Mouse (Mus musculus): ENCODE data around the gene Pnrc1.
"Not testable (repeated sequence)": the region's sequence is repeated elsewhere in the genome, so short reads cannot be mapped to it uniquely, and the experiment has no call there.

The Pnrc1 gene

DNA sequence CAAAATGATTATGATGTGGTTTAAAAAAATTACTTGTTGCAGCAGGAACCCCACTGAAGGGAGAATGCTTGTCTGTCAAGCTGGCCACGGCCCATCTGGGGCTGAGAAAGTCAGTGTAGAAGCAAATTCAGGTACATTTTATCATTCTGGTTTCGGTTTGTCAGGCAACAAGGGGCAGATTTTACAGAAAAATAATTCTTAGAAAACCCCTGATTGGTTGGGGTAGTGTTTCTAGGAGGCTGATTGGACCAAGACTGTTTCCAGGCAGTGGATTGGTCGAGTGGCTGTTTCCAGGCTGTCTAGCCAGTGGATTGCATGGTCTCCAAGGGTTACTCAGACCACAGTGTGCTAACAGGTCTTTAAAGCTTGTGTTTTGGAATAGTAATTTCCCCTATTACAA is at the start of gene Pnrc1:
Gene Pnrc1 (minus strand): TSS at position 162 of the 400 bp plus-strand sequence.
- no peak for DNase-seq (ENCODE audit: low spot score)

DNA sequence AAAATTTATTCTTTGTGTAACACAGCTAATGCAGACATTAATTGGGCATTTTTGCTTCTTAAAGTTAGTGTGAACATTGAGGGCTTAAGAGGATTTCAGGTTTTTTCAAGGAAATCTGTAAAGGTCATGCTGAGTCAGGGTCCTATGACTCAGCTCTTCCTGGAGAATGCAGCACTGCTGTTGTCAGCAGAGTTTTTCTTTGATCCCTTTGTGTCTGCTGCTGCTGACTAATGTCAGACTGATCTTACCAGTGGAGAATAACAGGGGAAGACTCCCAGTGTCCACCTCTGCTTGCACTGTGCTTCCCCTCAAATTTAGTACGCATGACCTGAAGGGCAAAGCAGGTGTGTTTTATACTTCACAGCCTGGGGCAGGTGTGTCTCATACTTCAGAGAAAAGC is 48.0 kb upstream of the Pnrc1 start:
- DNase-seq (ENCODE audit: low spot score), result no peak

DNA sequence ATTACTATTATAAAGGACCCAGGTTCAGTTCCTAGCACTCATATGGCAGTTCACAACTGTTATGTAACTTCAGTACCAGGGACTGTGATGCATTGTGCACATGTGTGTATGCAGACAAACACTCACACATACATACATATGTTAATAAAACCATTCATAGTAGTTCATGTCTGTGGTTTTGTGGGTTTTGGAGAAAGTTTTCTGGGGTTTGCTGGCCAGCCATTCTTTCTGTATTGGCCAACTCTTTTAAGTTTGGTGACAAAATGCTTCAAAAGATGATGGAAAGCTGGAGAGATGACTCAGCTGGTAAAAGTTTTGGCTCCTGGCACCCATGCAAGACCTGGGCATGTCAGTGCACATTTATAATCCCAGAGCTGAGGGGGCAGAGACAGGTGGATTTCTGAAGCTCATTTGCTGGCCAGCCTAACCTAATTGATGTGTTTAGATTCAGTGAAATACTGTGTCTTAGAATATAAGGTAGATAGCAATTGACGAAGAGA is 43.0 kb upstream of the Pnrc1 start:
- no peak for DNase-seq (ENCODE audit: low spot score)

DNA sequence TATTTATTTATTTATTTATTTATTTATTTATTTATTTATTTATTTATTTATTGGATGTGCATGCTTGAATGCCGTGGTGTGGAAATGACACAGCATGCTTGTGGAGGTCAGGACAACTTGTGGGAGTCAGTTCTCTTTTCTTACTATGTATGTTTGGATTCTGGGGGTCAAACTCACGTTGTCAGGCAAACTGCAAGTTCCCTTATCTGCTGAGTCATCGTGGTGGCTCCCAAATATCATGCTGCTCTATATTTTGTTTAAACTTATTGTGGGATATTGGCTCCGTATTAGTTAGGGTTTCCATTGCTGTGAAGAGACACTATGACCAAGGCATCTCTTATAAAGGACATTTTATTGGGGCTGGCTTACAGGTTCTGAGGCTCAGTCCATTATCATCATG is 41.2 kb upstream of the Pnrc1 start:
- no peak for DNase-seq (ENCODE audit: low spot score)

DNA sequence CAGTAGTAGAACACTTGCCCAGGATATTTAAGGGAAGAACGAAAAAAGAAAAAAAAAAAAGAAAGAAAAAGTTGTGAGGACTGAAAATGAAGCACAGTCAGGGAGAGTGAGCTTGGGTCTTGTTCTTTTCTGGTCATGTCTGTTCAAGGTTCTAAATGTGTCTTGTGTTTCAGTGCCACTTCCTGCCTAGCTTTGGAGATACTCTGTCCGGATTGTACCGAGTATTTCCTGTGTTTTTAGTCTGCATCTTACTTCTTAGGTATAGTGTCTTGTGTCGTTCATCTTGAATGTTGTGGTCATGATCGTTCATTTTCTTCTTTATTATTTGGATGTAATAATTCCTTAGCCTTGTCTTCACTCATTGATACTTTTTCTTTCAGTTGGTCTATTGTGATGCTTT is 25.9 kb upstream of the Pnrc1 start:
- no peak for DNase-seq (ENCODE audit: low spot score)

DNA sequence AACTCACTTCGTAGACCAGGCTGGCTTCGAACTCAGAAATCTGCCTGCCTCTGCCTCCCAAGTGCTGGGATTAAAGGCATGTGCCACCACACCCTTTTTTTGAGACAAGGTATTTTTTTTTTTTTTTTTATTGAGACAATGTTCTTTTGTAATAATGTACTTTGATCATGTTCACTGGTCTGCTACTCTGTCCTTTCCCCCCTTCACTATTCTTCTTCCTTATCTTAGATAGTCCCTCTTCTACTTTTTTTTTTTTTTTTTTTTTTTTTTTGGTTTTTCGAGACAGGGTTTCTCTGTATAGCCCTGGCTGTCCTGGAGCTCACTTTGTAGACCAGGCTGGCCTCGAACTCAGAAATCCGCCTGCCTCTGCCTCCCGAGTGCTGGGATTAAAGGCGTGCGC is 24.2 kb upstream of the Pnrc1 start:
- DNase-seq (ENCODE audit: low spot score), result not testable (repeated sequence)

DNA sequence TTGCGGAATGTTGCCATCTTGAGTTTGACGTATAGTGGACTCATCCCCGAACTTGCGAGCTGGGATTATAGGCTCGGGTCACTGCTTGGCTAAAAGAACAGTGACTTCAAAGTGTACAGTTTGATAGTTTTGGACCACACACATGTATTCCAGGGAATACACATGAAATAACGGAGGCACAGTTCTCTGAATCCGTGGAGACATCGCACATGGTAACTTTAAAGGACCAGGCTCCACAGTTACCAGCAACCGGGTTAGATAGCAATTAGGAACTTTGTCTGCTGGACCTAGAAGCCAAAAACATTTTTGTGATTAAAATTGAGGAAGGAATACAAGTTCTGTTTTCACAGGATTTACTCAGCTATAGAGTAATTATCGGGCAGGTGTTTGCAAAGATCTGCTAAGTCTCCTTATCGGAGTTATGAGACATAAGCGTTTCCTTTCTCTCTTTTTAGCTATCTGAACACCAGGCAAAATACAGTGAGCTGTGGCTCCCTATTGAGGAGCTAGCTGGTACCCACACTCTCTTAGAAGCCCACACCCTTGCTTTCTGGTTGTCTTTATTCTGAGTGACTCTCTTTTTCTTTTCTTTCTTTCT is 21.0 kb upstream of the Pnrc1 start:
- no peak for DNase-seq (ENCODE audit: low spot score)

DNA sequence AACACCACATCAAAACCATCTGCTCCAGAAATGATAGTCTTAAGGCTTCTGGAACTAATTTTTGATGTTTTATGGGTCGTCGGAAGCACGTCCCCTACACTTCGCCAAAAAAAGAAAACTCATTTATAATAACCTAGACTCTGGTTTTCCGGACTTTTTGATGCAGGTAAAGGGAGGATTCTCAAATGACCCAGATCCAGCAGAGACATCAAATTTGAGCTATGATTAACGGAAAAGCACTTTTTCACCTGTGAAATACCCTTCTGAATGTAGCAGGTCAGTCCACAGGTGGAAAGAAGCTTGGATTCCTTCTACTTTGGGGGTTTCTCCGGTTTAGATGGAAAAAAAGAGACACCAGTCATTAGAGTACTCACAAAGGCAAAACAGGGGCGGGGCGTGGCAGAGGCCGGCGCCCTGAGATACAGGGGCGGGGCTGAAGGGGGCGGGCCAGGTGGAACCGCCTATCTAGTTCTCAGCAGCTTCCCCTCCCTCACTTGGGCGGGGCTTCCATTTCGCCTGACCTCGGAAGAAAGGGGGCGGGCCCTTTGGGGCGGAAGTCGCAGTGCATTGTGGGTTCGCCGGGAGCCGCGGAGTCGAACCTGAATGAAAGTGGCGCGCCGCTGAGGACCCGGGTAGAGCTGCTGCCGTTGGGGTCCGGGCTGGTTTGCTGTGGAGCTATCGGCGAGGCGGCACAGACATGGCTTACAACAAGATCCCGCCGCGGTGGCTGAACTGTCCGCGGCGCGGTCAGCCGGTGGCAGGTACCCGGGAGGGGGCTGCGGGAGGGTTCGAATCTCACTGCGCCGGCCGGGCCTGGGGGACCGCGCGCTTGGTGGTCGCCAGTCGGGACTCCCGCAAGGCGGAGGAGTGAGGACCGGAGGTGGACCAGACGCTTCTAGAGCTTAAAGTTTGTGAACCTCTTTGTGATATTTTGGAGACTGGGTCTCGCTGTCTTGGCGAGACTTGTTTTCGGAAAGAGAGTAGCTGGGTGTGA is 20.1 kb upstream of the Pnrc1 start, which contains the start of gene Rngtt:
Gene Rngtt (plus strand): TSS at position 548 of the 994 bp plus-strand sequence.
- DNase-seq (ENCODE audit: low spot score), result peak; percentile 96

DNA sequence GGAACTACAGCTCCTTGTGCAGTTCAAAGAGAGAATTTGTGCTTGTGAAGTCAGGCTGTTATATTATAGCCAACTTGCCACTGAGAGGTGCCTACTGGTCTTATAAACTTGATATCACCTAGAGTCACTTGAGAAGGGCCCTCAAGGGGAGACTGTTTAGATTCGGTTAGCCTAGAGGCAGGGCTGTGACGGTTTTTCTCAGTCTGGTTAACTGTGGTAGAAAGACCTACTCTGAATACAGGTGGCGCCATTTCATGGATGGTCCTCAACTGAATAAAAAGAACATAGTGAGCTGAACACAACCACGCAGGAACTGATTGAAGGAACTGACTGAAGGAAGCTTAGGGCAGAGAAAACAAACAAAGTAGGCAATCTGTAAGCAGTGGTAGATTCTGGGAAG is 17.2 kb upstream of the Pnrc1 start:
- DNase-seq (ENCODE audit: low spot score), result no peak

DNA sequence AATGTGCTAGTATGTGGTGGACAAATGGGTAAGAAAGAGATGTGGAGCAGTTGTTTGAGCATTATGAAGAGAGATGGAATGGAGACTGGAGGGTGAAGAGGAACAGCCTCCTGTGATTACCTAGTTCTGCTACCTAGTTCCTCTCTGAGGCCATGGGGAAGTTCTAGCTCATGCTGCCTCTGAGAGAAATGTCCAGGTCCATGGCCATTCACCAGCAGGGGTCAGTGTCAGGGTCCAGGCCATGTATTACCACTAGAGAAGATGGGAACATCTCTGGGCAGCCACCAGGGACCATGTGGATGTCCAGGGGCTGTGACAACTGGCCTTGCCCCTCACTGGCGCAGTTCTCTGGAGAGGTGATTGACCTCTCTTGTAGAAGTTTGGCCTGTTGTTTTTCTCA is 13.1 kb upstream of the Pnrc1 start:
- DNase-seq (ENCODE audit: low spot score), result no peak

DNA sequence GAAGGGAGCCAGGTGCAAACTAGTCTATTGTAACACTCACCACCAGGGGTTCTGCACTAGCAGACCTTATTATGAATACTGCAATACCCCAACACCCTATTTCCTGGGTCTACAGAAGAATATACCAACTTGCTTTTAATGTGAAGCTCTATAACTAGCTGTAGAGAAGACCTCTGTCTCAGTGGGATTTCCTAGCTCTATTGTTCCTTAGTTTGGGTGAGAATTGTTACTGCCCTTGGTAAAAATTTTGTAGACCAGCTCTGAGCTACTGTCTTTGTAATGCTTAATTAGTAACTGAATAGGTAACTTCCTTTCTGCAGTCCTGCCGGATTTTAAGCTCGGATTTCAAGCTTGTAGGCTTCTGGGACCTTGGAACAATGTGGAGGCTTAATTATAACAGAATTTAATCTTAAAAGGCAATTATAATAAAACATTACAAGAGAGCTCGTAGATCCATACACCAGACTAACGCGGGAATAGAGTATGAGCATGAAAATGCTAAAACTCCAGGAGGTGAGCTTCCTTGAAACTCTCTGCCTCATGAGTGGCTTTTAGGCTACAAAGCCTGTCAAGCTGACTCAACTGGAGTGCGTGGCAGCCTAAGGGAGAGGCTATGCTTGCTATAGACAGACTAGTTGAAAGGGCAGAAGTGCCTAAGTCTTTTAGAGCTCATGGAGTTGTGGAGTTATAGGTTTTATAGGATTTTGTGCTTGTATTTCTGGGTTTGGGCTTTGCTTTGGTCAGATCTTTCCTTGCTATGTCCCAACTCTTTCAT is 11.1 kb upstream of the Pnrc1 start:
- not testable (repeated sequence) for DNase-seq (ENCODE audit: low spot score)

DNA sequence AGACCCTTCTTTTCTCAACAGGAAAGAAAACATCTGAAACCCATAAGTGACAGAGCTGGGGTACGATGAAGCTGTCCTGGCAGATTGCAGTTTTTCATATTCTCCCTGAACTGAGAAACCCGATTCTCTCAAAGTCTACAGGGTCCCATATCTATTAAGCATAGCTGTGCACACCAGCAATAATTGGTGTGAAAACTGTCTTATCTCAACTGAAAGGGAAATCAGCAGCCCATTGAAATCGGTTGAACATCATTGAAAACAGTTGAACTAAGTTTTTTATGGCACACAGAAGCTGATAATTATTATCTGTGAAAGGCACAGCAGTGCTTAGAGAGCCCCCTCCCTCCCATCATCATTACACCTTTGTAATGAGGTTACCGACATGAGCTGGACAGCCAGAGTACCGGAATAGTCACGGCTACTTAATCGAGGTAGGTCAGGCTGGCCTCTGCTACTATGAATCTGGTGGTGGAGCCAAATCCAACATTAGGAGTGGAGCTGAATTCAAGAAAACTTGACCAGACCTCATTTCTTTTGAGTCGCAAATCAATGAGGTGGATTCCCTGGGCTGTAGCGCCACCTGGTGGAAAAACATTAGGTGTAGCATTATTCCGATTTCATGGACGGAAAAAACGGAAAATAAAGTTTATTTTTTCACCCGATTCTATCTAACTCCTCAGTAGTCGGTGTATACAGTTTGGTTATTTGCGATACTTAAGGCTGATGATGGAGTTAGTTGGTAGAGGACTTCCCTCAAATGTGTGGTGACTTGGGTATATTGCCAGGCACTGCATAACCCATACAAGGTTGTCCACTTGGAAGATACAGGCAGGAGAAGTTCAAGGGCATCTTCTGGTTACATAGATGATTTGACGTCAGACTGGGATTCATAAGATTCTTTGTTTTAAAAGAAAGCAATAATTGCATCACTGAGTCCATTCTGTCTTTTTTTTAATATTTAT is 2.7 kb upstream of the Pnrc1 start:
- peak; percentile 82 for DNase-seq (ENCODE audit: low spot score)

DNA sequence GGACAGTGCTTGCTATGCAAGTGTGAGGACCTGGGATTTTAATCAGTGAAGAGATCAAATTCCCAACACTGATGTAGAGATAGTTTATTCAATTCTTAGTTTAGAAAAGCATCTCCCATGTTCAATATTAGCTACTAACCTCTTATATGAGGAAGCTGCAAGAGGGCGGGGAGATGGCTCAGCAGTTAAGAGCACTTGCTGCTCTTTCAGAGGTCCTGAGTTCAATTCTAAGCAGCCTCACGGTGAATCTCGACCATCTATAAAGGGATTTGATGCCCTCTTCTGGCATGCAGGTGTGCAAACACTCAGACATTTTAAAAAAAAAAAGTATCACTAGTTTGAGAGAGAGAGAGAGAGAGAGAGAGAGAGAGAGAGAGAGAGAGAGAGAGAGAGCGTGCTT is 915 bp upstream of the Pnrc1 start:
- DNase-seq (ENCODE audit: low spot score), result no peak

DNA sequence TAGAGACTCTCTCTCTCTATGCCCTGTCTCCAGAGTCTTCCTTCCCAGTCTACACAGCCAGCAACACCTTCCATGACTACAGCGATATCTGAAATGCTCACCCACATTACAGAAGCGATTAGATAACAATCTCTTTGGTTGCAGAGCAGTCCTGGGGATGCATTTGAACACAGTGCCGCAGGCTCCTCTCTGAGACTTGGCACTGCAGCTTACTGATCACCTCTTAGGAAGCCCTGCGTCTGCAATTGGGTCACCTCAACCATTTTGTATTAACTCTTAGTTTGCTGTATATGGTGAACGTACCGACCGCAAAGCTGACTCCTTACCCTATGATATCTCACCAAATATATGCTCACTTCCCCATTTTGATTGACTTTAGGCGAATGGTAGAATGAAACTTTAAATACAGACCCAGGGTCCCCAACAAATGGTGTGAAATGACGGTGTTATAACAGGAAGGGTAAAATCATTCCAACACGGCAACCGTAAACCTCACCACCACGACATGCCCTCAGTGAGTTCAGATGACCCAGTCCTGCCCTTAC is 785 bp downstream of the Pnrc1 start:
- DNase-seq (ENCODE audit: low spot score), result no peak

DNA sequence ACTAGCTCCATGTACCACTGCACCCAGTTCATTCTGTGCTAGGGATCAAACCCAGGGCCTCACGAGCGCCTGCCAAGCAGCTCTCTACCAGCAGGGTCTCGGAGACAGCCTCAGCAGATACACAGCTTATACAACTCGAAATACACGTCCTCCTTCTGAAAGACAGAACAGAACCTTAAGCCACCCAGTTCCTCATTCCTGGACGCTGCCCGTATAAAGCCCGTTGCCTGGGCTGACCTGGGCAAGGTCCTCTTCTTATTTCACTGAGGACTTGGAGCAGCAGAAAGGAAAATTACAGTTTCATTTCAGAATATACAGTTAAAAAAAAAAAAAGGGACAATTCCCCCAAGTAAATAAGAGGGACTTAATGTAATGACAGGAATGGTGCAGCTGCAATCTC is 4.5 kb downstream of the Pnrc1 start:
- no peak for DNase-seq (ENCODE audit: low spot score)

DNA sequence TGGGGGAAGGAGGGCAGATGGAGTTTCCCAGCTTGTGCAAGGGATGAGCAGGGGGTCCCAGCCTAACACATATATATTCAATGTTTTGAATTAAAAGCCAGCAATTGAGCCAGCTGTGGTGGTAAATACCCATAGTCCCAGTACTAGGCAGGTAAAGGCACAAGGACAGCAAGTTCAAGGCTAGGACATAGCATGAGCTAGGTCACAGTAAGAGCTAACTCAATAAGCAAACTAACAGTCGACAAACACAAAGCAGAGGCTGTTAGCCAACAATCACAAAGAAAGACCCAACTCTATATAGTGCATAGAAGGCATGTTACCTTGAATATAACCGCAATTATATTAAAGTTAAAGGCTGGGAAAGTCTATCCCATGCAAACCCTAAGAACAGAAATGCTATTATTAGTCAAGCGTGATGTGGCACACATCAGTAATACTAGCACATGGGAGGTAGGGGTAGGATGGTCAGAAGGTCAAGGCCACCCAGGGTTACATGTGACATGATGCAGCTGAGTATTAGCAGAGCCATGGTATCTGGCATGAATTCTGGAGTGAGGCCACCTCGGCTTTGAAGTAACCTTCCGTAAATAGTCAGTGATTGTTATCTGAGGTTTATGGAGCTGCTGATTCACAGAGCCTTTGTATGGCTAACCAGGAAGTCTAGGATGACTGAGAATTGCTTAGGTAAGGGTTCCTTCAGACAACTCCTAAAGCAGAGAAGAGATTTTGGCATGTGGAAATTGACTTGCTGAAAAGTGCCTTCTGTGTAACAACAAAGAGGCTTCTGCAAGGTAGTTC is 5.7 kb downstream of the Pnrc1 start:
- no peak for DNase-seq (ENCODE audit: low spot score)

DNA sequence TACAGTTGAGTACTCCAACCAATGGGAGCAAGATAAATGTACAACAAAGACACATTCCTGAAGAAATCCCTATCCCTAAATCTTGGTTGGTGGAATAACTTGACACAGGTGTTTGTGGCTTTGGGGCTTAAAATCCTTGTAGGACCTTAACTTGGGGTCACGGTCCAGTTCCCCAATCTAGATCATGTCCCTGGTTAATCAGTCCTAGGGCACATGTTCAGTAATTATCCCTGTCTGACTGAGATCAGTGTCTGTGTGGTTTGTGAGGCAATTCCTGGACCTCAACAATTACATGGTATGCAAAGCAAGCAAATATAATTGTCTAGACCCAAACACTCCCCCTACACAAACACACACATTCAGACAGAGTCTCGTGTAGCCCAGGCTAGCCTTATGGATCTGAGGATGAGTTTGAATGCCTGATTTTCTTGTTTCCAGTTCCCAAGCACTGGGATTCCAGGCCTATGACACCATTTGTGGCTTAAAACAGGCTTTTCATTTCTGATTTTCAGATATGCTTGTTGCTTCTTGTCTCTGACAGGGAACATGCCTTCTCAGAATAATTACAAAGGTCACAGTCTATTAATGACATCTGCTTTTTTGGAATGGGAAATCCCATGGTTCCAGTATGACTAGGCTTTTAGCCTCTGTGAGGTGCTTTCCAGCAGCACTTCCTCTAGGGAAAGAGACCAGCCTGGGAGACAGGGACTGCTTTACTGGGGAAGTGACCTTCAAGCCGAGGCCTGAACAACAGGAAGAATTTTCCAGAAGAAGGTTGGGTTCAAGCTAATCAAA is 7.9 kb downstream of the Pnrc1 start:
- no peak for DNase-seq (ENCODE audit: low spot score)

DNA sequence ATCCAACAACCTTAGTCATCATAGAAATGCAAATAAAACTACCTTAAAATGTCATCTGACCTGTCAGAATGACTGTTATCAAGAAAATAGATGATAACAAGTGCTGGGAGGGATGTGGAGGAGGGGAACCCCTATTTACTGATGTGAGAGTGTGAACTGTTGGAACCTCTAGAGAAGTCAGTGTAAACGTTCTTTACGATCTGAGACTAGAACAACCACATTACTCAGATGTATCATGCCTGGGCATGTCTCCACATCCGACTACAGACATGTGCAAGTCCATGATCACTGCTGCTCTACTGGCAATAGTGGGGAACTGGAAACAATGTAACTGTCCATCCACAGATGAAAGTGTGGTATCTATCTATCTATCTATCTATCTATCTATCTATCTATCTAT is 16.5 kb downstream of the Pnrc1 start:
- no peak for DNase-seq (ENCODE audit: low spot score)

Measured in urinary bladder, postnatal 25 days (tissue).